Mouse (Mus musculus) left cerebral cortex, adult 8-10 months (tissue): ENCODE measurements at regions not wholly inside any gene's neighbourhood (a gene's known extent, or its start where the extent isn't known, plus 50 kb on each side); places are given as distances from the start of the nearest gene placed in this dataset.

Source experiments
- DNase-seq, 2 experiments: peaks; one replicate each; pipeline ENCODE4 v3.0.0; 2022; ENCODE audit warnings: low spot score in 2 of 2

DNA sequence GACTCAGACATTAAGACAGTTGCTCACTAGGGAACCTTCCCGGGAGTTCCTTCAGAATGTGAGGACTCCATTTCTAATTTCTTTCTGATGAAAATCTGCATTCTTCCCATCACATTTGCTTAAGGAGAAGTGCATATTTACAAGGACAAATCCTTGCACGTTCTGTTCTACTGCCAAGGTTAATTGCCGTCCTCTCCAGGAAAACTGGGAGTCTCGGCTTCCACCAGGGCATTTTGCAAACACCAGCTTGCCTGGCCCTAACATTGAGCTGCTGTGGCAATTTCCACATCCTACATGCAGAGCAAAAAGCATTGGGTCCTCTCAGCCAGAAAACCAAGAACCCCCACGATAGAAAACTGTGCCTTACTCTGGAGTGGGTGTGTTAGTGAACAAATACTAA is 91.5 kb upstream of the Noct start:
- no peak for DNase-seq

- DNase-seq, result no peak
These were observed 88.7 kb upstream of the Noct start for GRCm38 (mm10) chr3:51135581-51135980.

DNA sequence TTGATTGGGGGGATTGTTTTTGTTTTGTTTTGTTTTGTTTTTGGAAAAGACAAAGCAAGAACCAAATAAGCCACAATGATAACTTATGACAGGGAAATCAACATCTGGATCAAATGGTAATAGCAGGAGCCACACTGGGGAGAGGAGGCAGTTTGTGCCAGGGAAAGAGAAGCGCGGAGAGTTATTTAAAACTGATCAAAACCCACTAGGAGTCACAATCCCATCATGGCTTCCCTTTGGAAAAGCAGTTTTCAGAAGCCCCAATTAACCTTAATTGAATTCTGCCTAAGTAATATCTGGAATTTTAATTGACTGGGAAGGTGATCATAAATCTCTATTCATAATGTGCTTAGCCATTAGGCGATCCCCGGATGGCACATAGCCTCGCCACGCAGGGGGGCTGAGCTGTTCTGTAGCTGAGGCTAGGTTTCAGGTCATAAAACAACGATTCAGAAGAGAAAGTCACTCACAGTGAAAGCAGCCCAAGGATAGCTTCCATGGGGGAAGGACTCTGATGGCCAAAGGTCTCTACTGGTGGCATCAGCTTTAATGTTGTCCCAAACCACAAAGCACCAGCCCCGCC is 86.4 kb upstream of the Noct start:
- DNase-seq, result no peak

DNA sequence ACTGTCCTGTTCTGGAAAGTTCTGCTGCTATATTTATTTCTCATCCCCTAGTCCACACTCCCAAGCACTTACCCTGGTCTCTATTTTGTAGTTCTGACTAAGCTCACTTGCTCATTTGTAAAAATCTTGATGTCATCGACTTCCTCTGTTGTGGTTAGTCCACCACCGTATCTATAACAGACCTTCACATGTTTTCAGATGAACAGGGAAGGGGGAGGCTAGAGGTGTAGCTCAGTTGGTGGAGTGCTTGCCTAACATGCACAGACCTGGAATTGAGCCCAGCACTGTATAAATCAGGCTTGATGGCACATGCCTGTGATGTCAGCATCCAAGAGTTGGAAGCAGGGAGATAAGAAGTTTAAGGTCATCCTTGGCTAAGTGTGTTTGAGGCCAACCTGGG is 78.3 kb upstream of the Noct start:
- no peak for DNase-seq

- no peak for DNase-seq
These were observed 74.2 kb upstream of the Noct start for GRCm38 (mm10) chr3:51150012-51150411.

DNA sequence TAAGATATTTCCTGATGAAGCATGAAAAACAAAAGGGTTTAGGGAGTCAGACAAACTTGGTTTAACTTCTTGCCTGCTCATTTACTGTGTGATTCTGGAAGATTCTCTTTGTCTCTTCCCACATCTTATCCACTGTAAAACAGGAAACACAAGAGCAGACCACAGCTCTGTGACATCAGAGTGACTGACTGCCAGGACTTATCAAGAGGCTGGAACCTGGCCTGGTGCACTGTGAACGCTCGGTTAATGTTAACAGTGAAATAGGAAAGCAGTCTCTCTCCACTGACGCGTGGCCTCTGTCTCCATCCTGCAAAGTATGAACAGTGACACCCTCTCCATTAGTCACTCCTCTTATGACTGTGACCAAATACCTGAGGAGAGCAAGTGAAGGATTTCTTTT is 73.1 kb upstream of the Noct start:
- no peak for DNase-seq

DNA sequence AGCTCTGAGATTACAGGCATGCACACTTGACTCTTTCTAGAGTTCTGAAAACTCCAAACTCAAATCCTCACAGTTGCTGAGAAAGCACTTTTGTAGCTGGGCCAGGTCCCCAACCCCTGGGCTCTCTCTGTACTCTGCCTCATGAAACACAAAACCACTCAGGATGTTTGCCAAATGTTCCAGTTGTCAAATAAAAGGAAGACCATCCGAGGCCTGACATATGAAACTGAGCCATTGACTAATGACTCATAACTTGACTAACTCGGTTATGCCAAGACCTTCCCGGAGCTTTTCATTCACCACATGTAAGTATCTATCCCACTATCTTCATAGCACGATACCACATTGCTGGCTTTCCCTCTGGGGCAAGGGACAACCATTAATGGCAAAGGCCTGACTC is 68.6 kb upstream of the Noct start:
- DNase-seq, result no peak

- peak; percentile 34 to 55 for DNase-seq
These were observed 67.6 kb upstream of the Noct start for GRCm38 (mm10) chr3:51156386-51157290.

- DNase-seq, result no peak
These were observed 67.0 kb upstream of the Noct start for GRCm38 (mm10) chr3:51157291-51157650.

DNA sequence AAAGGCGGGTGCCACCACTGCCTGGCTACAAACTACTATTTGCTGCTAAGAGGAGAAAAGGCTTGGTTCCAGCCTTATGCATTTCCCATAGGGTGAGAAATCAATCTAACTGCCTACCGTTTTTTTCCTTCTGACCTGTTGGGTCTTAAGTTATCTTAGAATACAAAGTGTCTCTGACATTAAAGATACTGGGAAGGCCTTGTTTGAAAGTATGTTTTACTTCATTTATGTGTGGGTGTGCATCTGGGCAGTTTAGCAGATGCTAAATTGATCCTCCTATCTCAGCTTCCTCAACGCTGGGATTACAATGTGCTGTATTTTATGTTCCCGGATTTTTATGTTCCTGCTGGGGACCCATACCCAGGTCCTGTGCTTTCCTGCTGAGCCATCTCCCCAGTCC is 65.8 kb upstream of the Noct start:
- no peak for DNase-seq

GRCm38 (mm10) chr3:51159322-51159721 is 64.9 kb upstream of the Noct start:
- DNase-seq, result no peak

GRCm38 (mm10) chr3:51159881-51160280 is 64.4 kb upstream of the Noct start:
- DNase-seq, result no peak

- no peak for DNase-seq
These were observed 63.6 kb upstream of the Noct start for GRCm38 (mm10) chr3:51160625-51161024.

- no peak for DNase-seq
These were observed 54.9 kb upstream of the Noct start for GRCm38 (mm10) chr3:51169150-51169925.

DNA sequence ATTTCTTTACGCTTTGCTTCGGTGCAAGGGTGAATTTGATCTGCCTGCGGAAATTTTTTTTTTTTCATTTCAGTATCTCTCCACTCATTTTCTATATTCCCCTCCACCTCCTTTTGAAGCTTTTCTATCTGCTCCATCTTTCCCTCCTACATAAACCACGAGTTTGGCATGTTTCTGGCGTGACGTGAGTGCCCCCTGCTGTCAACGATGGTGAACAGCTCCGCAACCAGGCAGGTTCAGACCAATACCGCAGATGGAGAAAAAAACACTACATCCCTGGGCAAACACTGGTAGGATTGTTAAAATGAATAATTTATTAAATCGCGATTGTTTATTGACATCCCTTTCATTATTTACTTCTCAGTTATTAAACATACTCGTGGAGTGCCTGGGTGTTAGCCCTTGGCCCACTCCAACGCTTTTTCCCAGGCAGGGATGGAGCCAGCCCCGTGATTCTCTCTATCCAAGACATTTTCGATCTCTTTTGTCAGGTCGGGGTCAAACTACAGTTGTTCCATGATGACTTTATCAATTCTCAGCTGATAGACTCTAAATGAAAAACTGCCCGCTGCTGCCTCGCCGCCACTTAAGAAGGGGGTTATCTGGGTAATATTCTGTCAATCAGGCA is 53.9 kb upstream of the Noct start:
- DNase-seq, result peak; percentile 59 to 85
